Mouse (Mus musculus) liver, embryonic 16.5 days (tissue): ENCODE measurements around the gene Irx3. TPM values are rescaled to one million over a fixed set of nuclear protein-coding genes. Genes with fewer than 3 reads are reported as not detected.

Experiments
- ATAC-seq: fragments of 200-750 bp; cut with Nextera tagmentation; 2 replicates; pipeline ENCODE4 v1.8.0; 2017; ENCODE audit warnings: low read depth, mild to moderate bottlenecking, moderate number of reproducible peaks, moderate library complexity
- H3K27ac ChIP-seq: fragments of 300-500 bp; sonication (generic); 2 replicates; pipeline ENCODE4 v1.5.1; 2014; ENCODE audit warnings: mild to moderate bottlenecking, low read length
- H3K27me3 ChIP-seq: fragments of 300-500 bp; sonication (generic); 2 replicates; pipeline ENCODE4 v1.6.1; 2014; ENCODE audit warnings: low read depth, low read length, mixed read lengths; ENCODE audit not compliant: control insufficient read depth, insufficient read depth
- H3K36me3 ChIP-seq: fragments of 300-500 bp; sonication (generic); 2 replicates; pipeline ENCODE4 v1.6.1; 2014; ENCODE audit warnings: mild to moderate bottlenecking; ENCODE audit not compliant: control insufficient read depth, insufficient read depth
- H3K4me1 ChIP-seq: fragments of 300-500 bp; sonication (generic); 2 replicates; pipeline ENCODE4 v1.6.1; 2014; ENCODE audit warnings: low read depth, low read length, mixed read lengths; ENCODE audit not compliant: control insufficient read depth
- H3K4me2 ChIP-seq: fragments of 300-500 bp; sonication (generic); 2 replicates; pipeline ENCODE4 v1.6.1; 2014; ENCODE audit warnings: low read depth, low read length, mixed read lengths
- H3K4me3 ChIP-seq: fragments of 300-500 bp; sonication (generic); 2 replicates; pipeline ENCODE4 v1.5.1; 2014; ENCODE audit warnings: low read depth, mild to moderate bottlenecking, low read length
- H3K9ac ChIP-seq: fragments of 300-500 bp; sonication (generic); 2 replicates; pipeline ENCODE4 v1.6.1; 2014; ENCODE audit warnings: low read depth, low read length
- H3K9me3 ChIP-seq: fragments of 300-500 bp; sonication (generic); replicated peaks from 2 replicates; pipeline ENCODE4 v1.6.1; 2016; ENCODE audit warnings: low read length; ENCODE audit not compliant: control insufficient read depth
- WGBS: fragments of 180-500 bp; shearing (Covaris S2); extraction: QIAGEN DNeasy Blood & Tissue Kit; methylation state at CpG from one replicate; pipeline ENCODE4 v1.1.7; 2014; ENCODE audit not compliant: insufficient replicate concordance; 5-methylcytosine and 5-hydroxymethylcytosine counted together
- polyA plus RNA-seq: library from polyadenylated mRNA; unstranded; fragments of >200 nt; fragmentation: Nextera tagmentation; extraction: Ambion mirVana; gene quantifications from 2 replicates; pipeline ENCODE4 v1.2.1, GENCODE M21; 2015

Irx3 gene
- polyA plus RNA-seq, 1 experiment from 2014 or later, result not detected

DNA sequence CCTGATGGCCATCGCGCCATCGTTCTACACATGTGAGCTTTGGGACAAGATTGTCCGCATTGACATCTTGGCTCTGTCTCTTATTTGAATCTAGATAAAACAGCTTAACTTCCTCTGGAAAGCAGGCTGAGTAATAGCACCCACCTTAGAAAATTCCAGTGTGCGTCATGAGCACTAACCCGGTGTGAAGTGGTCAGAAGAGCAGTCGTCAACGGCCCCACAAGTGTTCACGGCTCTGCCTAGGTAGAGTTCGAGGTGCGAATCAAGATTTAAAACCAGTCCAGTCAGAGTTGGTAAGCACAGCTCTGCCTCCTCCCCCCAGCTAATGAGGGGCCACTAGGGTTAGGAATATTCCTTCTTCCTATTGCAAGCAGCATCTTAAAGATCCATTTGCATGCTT, 21.5 kb upstream of the Irx3 start:
- no peak for ATAC-seq
- 70% methylated on average over 11 of the region's 11 CpGs for WGBS
- Histone ChIP-seq H3K36me3 (no peaks in the 10 kb centered on the region), H3K9ac (no peak overlapping the region), H3K4me3 (no peak overlapping the region), H3K27ac (no peak overlapping the region), H3K4me1 (no peaks in the 10 kb centered on the region), H3K4me2 (no peak overlapping the region), H3K9me3 (no peaks in the 10 kb centered on the region), H3K27me3 (no peaks in the 10 kb centered on the region)

DNA sequence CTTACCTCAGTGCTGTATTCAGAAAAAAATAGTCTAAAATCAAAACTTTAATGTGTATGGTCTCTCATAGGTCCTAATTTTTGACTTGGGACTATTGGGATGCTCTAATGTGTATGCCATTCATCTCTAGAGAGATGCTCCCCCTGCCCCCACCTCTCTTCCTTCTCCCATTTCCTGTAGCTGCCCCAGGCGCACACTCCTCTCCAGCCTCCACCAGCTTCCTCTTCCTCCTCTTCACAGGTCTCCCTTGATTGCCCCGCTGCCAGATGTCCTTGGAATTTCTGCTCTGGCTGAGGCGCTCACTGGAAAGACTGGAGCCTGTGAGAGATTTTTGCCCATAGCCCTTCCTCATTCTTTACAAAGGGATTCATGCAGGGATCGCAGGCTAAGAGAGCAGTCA, 20.9 kb upstream of the Irx3 start:
- H3K36me3 ChIP-seq, result no peaks in the 10 kb centered on the region
- no peak for ATAC-seq
- 43% methylated on average over 4 of the region's 4 CpGs for WGBS
- H3K9me3 ChIP-seq, result no peaks in the 10 kb centered on the region
- no peaks in the 10 kb centered on the region for H3K27me3 ChIP-seq
- H3K4me2 ChIP-seq, result no peak overlapping the region
- H3K4me3 ChIP-seq, result no peak overlapping the region
- H3K27ac ChIP-seq, result no peak overlapping the region
- no peak overlapping the region for H3K9ac ChIP-seq
- no peaks in the 10 kb centered on the region for H3K4me1 ChIP-seq

DNA sequence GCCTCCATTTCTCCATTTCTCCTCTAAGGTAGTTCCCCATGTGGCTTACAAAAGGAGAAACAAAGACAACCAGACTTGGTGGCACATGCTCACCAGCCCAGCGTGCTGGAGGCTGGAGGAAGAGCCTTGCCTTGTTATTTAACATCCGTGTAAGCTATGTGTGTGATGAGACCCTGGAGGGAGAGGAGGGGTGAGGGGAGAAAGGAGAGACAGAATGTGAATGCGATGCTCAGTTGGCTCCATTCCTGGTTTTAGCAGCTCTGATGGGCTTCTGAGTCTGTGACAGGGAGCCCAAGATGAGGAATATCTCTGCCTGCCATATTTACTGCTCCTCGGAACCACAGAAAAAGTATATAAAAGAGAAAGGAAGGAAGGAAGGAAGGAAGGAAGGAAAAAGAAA, 20.1 kb upstream of the Irx3 start:
- ATAC-seq, result no peak
- H3K27ac ChIP-seq, result no peak overlapping the region
- H3K9ac ChIP-seq, result no peak overlapping the region
- no peaks in the 10 kb centered on the region for H3K9me3 ChIP-seq
- WGBS, result 25% methylated on average over 4 of the region's 4 CpGs
- H3K4me3 ChIP-seq, result no peak overlapping the region
- no peaks in the 10 kb centered on the region for H3K4me1 ChIP-seq
- no peaks in the 10 kb centered on the region for H3K36me3 ChIP-seq
- no peaks in the 10 kb centered on the region for H3K27me3 ChIP-seq
- H3K4me2 ChIP-seq, result no peak overlapping the region

DNA sequence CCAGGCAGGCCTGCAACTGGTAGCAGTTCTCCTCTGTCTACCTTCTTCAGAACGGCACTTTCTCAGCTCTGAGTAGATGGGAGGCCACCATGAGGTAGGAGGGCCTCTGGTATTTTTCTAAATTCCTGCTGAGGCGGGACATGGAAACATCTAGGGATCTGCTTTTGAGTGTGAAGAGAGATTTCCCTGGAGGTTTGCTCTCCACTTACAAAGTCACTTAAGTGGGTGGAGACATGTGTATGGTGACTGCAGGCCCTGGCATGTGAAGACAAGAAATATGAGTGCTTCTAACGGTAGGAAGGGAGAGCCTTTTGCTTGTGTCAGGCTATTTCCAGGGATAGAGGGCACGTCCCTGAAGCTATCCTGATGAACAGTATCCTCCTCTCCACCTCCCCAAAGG, 17.9 kb upstream of the Irx3 start:
- no peak overlapping the region for H3K9ac ChIP-seq
- no peaks in the 10 kb centered on the region for H3K9me3 ChIP-seq
- no peaks in the 10 kb centered on the region for H3K27me3 ChIP-seq
- H3K4me3 ChIP-seq, result no peak overlapping the region
- H3K4me1 ChIP-seq, result no peaks in the 10 kb centered on the region
- H3K36me3 ChIP-seq, result no peaks in the 10 kb centered on the region
- no peak for ATAC-seq
- WGBS, result 56% methylated on average over 4 of the region's 4 CpGs
- no peak overlapping the region for H3K27ac ChIP-seq
- H3K4me2 ChIP-seq, result no peak overlapping the region

DNA sequence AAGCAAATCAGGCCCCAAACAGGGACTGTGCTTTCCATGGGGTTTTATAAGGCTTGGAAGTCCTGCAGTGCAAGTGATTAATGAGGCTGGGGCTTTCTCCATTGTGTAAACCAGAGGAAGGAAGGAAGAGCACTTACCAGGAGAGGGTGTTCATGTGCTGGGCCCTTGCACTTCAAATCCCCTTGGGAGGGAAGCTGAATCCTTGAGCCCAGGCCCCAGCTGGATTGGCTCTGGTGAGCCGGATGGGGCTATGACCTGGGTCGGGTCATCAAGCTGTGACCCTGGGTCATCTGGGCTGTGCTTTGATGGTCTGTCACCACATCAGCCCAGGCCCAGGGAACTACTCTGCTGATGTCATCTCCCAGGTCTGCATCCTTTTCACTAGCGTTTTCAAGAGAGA, 16.9 kb upstream of the Irx3 start:
- Histone ChIP-seq H3K27ac (no peak overlapping the region), H3K27me3 (no peaks in the 10 kb centered on the region), H3K36me3 (no peaks in the 10 kb centered on the region), H3K4me1 (no peaks in the 10 kb centered on the region), H3K9ac (no peak overlapping the region), H3K4me2 (no peak overlapping the region), H3K4me3 (no peak overlapping the region), H3K9me3 (no peaks in the 10 kb centered on the region)
- no peak for ATAC-seq
- WGBS, result 6% methylated on average over 3 of the region's 3 CpGs

DNA sequence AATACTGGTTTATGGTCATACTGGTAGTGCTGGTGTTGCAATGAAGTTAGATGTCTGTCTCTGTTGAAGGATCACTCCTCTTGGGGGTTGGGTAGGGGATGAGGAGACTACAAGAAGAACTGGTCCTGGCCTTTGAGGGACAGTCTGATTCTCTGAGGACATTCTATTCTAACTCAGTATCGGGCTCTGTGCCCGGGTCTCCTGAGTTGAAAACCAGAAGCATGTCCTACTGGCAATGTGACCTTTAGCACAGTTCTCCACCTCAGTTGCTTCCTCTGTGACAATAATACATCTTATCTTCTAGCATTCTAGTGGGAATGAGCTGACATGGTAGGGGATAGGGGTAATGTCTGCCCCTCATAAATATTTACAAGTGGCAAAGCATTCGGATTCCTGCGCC, 12.2 kb upstream of the Irx3 start:
- Histone ChIP-seq H3K4me2 (no peak overlapping the region), H3K4me1 (no peaks in the 10 kb centered on the region), H3K27ac (no peak overlapping the region), H3K36me3 (no peaks in the 10 kb centered on the region), H3K9ac (no peak overlapping the region), H3K27me3 (peaks cover under 1% of the 10 kb centered on the region), H3K4me3 (no peak overlapping the region), H3K9me3 (no peaks in the 10 kb centered on the region)
- WGBS, result 76% methylated on average over 4 of the region's 4 CpGs
- ATAC-seq, result no peak

DNA sequence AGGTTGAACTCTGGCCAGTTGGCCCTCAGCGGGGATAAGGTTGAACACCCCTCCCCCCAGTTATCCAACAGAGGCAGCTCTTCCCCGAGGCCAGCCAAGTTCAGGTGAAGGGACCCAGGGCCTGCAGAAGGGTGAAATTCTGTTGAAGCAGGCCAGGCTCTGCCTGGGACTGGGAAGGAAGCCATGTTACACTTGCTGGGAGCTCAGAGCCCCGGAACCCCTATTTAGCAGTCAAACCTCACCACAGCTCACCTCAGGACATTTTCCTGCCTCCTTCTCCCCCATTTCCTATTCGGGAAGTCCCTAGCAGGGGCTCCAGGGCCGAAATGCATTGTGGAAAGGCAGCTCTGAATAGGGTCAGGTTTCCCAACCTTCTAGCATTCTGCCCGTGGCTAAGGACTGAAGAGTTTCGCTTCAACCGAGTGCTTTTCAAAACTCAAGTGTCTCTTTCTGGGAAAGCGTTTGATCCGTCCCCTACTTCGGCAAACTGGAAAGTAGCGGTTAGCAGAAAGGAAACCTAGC, 4.9 kb upstream of the Irx3 start:
- no peak overlapping the region for H3K27ac ChIP-seq
- H3K4me3 ChIP-seq, result no peak overlapping the region
- ATAC-seq, result no peak
- H3K27me3 ChIP-seq, result peaks cover 74% of the 10 kb centered on the region
- H3K4me1 ChIP-seq, result no peaks in the 10 kb centered on the region; the same call in 1 of the 2 replicates
- no peaks in the 10 kb centered on the region for H3K9me3 ChIP-seq
- H3K36me3 ChIP-seq, result no peaks in the 10 kb centered on the region
- no peak overlapping the region for H3K9ac ChIP-seq
- no peak overlapping the region for H3K4me2 ChIP-seq
- 6% methylated on average over 12 of the region's 12 CpGs for WGBS

DNA sequence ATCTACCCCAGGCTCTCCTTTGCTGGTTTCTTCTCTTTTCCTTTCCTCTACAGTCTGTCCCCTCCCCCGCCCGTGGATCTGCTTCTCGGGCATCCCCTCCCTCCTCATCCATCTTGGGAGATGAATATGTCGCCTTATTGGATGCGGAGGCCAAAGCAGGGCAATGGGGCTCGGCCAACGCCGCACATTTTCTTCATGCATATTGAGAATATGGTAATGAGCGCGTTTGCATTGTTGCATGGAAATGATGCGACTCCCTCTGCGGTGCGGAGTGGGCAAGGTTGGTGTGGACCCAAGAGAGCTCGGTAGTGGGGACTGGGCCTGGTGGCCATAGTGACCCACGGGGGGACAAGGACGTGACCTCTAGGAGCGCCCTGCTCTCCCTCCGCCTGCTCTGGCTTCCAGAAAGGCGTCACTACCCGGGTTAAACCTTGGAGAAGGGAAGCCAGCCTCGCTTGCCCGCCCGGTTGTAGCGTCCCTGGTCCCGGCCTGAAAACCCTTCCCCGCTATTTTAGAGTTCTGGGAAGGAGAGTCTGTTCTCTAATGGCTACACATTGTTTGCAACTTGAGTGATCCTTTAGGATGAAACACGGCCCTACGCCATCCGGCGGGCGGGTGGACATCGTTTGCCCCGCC, 4.3 kb upstream of the Irx3 start:
- Histone ChIP-seq H3K4me2 (no peak overlapping the region), H3K9me3 (no peaks in the 10 kb centered on the region), H3K9ac (no peak overlapping the region), H3K27ac (no peak overlapping the region), H3K4me1 (no peaks in the 10 kb centered on the region; the same call in 1 of the 2 replicates), H3K4me3 (no peak overlapping the region), H3K27me3 (peaks cover 79% of the 10 kb centered on the region), H3K36me3 (no peaks in the 10 kb centered on the region)
- 3% methylated on average over 33 of the region's 33 CpGs for WGBS
- no peak for ATAC-seq

DNA sequence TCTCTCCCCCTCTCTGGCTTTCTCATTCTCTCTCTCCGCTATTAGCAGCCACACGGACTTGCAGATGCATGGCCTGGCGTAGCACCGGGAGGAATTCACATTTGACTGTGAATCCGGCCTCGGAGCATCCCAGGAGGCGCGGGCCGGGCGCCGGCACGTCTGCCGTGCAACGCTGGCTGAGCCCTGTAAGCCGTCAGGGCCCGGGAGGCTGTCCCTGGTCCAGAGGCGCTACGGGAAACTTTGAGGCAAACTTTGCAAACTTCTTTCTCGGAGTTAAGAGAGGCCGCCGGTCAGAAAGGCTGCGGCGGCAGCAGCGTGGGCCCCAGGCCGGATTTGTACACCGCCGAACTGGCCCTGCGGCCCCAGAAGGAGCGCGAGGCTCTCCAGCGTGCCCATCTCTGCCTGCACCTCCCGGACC, 3.4 kb upstream of the Irx3 start:
- Histone ChIP-seq H3K9ac (no peak overlapping the region), H3K36me3 (no peaks in the 10 kb centered on the region), H3K27me3 (peaks cover 89% of the 10 kb centered on the region), H3K9me3 (no peaks in the 10 kb centered on the region), H3K27ac (no peak overlapping the region), H3K4me1 (no peaks in the 10 kb centered on the region; the same call in 1 of the 2 replicates), H3K4me2 (no peak overlapping the region), H3K4me3 (0 out of 2 replicates have a peak overlapping the region, but pooled peaks have one; percentile 21)
- under 1% methylated on average over 32 of the region's 32 CpGs for WGBS
- ATAC-seq, result no peak
